Mouse (Mus musculus) forebrain, embryonic 15.5 days (tissue): ENCODE data around the gene Rdh9. TPM values are rescaled to one million over a fixed set of nuclear protein-coding genes. Genes with fewer than 3 reads are reported as not detected.

Source experiments
- ATAC-seq: fragments of 200-750 bp; cut with Nextera tagmentation; replicated peaks from 2 replicates; pipeline ENCODE4 v1.8.0; 2017; ENCODE audit warnings: mild to moderate bottlenecking, moderate TSS enrichment, moderate library complexity
- H3K27ac ChIP-seq: fragments of 300-500 bp; sonication (generic); replicated peaks from 2 replicates; pipeline ENCODE4 v1.5.1; 2015; ENCODE audit warnings: mild to moderate bottlenecking, inconsistent platforms
- H3K27me3 ChIP-seq: fragments of 300-500 bp; sonication (generic); 2 replicates; pipeline ENCODE4 v1.6.1; 2015; ENCODE audit warnings: inconsistent platforms
- H3K36me3 ChIP-seq: fragments of 300-500 bp; sonication (generic); 2 replicates; pipeline ENCODE4 v1.6.1; 2015; ENCODE audit warnings: mild to moderate bottlenecking, inconsistent platforms
- H3K4me1 ChIP-seq: fragments of 300-500 bp; sonication (generic); 2 replicates; pipeline ENCODE4 v1.6.1; 2015; ENCODE audit warnings: inconsistent platforms
- H3K4me2 ChIP-seq: fragments of 300-500 bp; sonication (generic); replicated peaks from 2 replicates; pipeline ENCODE4 v1.6.1; 2015; ENCODE audit warnings: mild to moderate bottlenecking, inconsistent platforms
- H3K4me3 ChIP-seq: fragments of 300-500 bp; sonication (generic); 2 replicates; pipeline ENCODE4 v1.5.1; 2015; ENCODE audit warnings: mild to moderate bottlenecking, inconsistent platforms
- H3K9ac ChIP-seq: fragments of 300-500 bp; sonication (generic); replicated peaks from 2 replicates; pipeline ENCODE4 v1.6.1; 2015; ENCODE audit warnings: mild to moderate bottlenecking, inconsistent platforms
- H3K9me3 ChIP-seq: fragments of 300-500 bp; sonication (generic); 2 replicates; pipeline ENCODE4 v1.6.1; 2016; ENCODE audit warnings: inconsistent platforms
- WGBS: fragments of 180-500 bp; shearing (Covaris S2); methylation state at CpG from one replicate; pipeline ENCODE4 v1.1.7; 2015; ENCODE audit warnings: mixed read lengths; 5-methylcytosine and 5-hydroxymethylcytosine counted together
- polyA plus RNA-seq: library from polyadenylated mRNA; unstranded; fragments of >200 nt; fragmentation: Nextera tagmentation; extraction: Ambion mirVana; gene quantifications from 2 replicates; pipeline ENCODE4 v1.2.1, GENCODE M21; 2015

Rdh9 gene
- polyA plus RNA-seq, 1 experiment from 2014 or later: 0.24 TPM

GRCm38 (mm10) chr10:127739661-127740161 lies 36.5 kb upstream of the Rdh9 start:
- Histone ChIP-seq H3K27me3 (peaks cover 5% of the 10 kb centered on the region; the same call in 1 of the 2 replicates), H3K4me1 (peaks cover 20% of the 10 kb centered on the region), H3K4me2 (peak overlapping the region; percentile 50), H3K9ac (peak overlapping the region; percentile 85), H3K36me3 (peaks cover 31% of the 10 kb centered on the region), H3K27ac (peak overlapping the region; percentile 76), H3K4me3 (peak overlapping the region; percentile 68), H3K9me3 (no peaks in the 10 kb centered on the region)
- peak; percentile 74 for ATAC-seq
- under 1% methylated on average over 54 of the region's 55 CpGs for WGBS

GRCm38 (mm10) chr10:127744661-127745060 lies 31.5 kb upstream of the Rdh9 start:
- ATAC-seq: no peak
- Histone ChIP-seq H3K36me3 (peaks cover 62% of the 10 kb centered on the region), H3K27ac (no peak overlapping the region), H3K4me2 (no peak overlapping the region), H3K9me3 (no peaks in the 10 kb centered on the region), H3K9ac (no peak overlapping the region), H3K27me3 (no peaks in the 10 kb centered on the region), H3K4me3 (no peak overlapping the region), H3K4me1 (peaks cover 12% of the 10 kb centered on the region)
- WGBS: 69% methylated on average over 5 of the region's 5 CpGs

DNA sequence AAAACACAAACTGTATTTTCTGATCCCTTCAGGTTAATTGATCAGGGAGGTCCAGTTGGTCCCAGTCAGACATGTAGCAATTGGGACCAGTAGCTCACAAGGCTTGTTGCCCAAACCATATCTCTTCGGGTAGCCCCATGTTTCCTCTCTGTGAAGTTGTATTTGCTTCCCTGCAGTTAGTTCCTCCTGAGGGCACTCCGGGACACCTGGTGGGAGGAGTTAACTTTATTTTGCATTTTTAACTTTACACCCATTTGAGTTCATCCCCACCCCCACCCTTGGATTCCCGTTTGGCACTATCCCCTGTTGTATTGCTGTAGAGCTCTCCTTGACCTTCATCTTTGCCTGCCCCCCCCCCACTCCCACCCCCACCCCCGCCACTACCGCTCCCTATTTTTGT lies 30.3 kb upstream of the Rdh9 start:
- Histone ChIP-seq H3K9me3 (no peaks in the 10 kb centered on the region), H3K36me3 (peaks cover 62% of the 10 kb centered on the region), H3K4me1 (peaks cover 2% of the 10 kb centered on the region; the same call in 1 of the 2 replicates), H3K4me2 (no peak overlapping the region), H3K27me3 (no peaks in the 10 kb centered on the region), H3K9ac (no peak overlapping the region), H3K4me3 (no peak overlapping the region), H3K27ac (no peak overlapping the region)
- ATAC-seq: no peak
- WGBS: 74% methylated on average over 5 of the region's 5 CpGs

DNA sequence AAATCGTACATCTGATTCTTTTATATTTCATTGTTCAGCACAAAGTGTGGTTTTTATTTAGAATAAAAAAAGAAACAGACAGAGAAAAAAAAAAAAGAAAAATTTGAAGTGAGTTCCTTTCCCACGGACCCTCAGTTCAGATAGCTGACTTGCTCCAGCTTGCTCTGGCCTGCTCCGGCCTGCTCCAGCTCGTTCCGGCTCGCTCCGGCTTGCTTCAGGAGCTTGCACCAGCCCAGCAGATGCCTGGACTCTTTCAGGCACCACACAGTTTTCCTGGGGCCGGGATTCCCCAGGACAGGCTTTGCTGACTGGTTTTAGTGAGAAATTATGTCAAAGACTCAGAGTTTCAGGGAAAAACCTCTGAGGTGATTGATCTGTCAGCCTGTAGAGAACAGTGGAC lies 28.9 kb upstream of the Rdh9 start:
- H3K27ac ChIP-seq: no peak overlapping the region
- H3K4me1 ChIP-seq: no peaks in the 10 kb centered on the region
- no peaks in the 10 kb centered on the region for H3K9me3 ChIP-seq
- H3K4me2 ChIP-seq: no peak overlapping the region
- no peaks in the 10 kb centered on the region for H3K27me3 ChIP-seq
- H3K4me3 ChIP-seq: no peak overlapping the region
- no peak overlapping the region for H3K9ac ChIP-seq
- H3K36me3 ChIP-seq: peaks cover 55% of the 10 kb centered on the region
- 93% methylated on average over 8 of the region's 8 CpGs for WGBS
- ATAC-seq: no peak

GRCm38 (mm10) chr10:127748847-127749612 lies 27.2 kb upstream of the Rdh9 start:
- Histone ChIP-seq H3K36me3 (peaks cover 37% of the 10 kb centered on the region), H3K9ac (no peak overlapping the region), H3K9me3 (no peaks in the 10 kb centered on the region), H3K4me2 (no peak overlapping the region), H3K27ac (no peak overlapping the region), H3K4me3 (no peak overlapping the region), H3K4me1 (no peaks in the 10 kb centered on the region), H3K27me3 (no peaks in the 10 kb centered on the region)
- WGBS: 21% methylated on average over 8 of the region's 8 CpGs
- no peak for ATAC-seq

DNA sequence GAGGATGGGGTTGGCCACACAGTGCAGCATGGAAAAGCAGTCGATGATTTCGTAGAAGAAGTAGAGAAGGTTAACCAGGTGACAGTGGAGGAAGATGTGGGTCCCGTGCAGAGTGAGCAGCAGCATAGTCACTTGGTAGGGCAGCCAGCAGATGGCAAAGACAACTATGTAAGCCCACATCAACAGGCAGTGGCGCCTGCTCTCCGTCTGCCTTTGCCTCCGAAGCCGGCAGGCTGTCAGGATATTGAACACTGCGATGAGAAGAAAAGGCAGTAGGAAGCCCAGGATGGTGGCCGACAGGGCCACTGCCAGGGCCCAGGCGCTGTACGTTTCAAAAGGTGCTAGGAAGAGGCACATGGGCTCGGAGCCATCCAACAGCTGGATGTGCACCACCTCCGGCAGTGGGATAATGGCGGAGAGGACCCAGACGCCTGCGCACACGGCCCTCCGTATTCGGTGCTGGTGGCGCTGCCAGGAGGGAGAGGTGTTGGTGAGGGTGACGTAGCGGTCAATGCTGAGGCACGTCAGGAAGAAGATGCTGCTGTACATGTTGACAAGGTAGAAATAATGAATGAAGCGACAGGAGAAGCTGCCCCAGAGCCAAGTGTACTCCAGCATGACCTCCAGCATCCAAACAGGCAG lies 25.9 kb upstream of the Rdh9 start:
- H3K27me3 ChIP-seq: no peaks in the 10 kb centered on the region
- H3K9ac ChIP-seq: no peak overlapping the region

DNA sequence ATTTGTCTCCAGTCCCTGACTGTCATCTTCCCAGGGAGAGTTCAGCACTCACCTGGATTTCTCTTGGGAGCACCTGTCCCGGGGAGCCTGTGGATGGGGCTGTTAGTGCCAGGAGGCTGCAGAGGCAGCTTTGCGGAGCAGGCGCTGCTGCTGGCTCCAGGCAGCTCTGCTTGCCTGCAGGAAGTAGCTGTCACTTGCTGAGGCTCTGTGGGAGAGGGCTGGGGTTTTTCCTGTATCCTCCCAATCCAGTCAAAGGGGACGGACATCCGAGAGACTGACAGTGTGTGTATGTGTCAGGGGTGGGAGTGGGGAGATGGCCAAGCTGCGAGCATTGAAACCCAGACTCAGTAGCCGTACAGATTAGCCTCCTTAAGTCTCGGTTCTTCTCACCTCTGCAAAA lies 24.6 kb upstream of the Rdh9 start, which contains the start of gene Gpr182:
Gpr182 (minus strand) TSS at position 185 of the 400 bp plus-strand sequence.
- Histone ChIP-seq H3K4me1 (no peaks in the 10 kb centered on the region), H3K4me3 (no peak within 1 kb of the TSS)

More for the DNA sequence above, 25.9 kb upstream of the Rdh9 start:
- peak overlapping the region; percentile 20 for H3K4me3 ChIP-seq
- H3K36me3 ChIP-seq: peaks cover 26% of the 10 kb centered on the region
- 58% methylated on average over 24 of the region's 24 CpGs for WGBS
- H3K4me1 ChIP-seq: no peaks in the 10 kb centered on the region
- H3K27ac ChIP-seq: no peak overlapping the region
- peak overlapping the region; percentile 26 for H3K4me2 ChIP-seq
- H3K9me3 ChIP-seq: no peaks in the 10 kb centered on the region
- ATAC-seq: no peak

GRCm38 (mm10) chr10:127754566-127755166 lies 21.5 kb upstream of the Rdh9 start:
- Histone ChIP-seq H3K4me1 (no peaks in the 10 kb centered on the region), H3K9ac (no peak overlapping the region), H3K4me3 (no peak overlapping the region), H3K4me2 (no peak overlapping the region), H3K36me3 (no peaks in the 10 kb centered on the region), H3K27ac (no peak overlapping the region), H3K27me3 (no peaks in the 10 kb centered on the region), H3K9me3 (no peaks in the 10 kb centered on the region)
- no peak for ATAC-seq
- WGBS: 76% methylated on average over 6 of the region's 6 CpGs

More for the DNA sequence above, 24.6 kb upstream of the Rdh9 start, which contains the start of gene Gpr182:
- Histone ChIP-seq H3K4me2 (no peak within 1 kb of the TSS), H3K9ac (no peak within 1 kb of the TSS), H3K9me3 (no peaks in the 10 kb centered on the region), H3K27ac (no peak within 1 kb of the TSS), H3K36me3 (peaks cover 16% of the 10 kb centered on the region), H3K27me3 (no peaks in the 10 kb centered on the region)
- 80% methylated on average over 8 of the region's 8 CpGs for WGBS
- ATAC-seq: no peak

GRCm38 (mm10) chr10:127755246-127755645 lies 20.9 kb upstream of the Rdh9 start:
- no peak overlapping the region for H3K4me2 ChIP-seq
- no peaks in the 10 kb centered on the region for H3K4me1 ChIP-seq
- 68% methylated on average over 3 of the region's 3 CpGs for WGBS
- H3K27ac ChIP-seq: no peak overlapping the region
- no peak for ATAC-seq
- no peaks in the 10 kb centered on the region for H3K36me3 ChIP-seq
- no peak overlapping the region for H3K4me3 ChIP-seq
- no peaks in the 10 kb centered on the region for H3K9me3 ChIP-seq
- H3K9ac ChIP-seq: no peak overlapping the region
- no peaks in the 10 kb centered on the region for H3K27me3 ChIP-seq

GRCm38 (mm10) chr10:127755770-127756468 lies 20.3 kb upstream of the Rdh9 start:
- H3K4me1 ChIP-seq: no peaks in the 10 kb centered on the region
- H3K27me3 ChIP-seq: no peaks in the 10 kb centered on the region
- ATAC-seq: no peak
- no peak overlapping the region for H3K9ac ChIP-seq
- H3K4me2 ChIP-seq: no peak overlapping the region; the same call in 1 of the 2 replicates
- H3K27ac ChIP-seq: no peak overlapping the region
- H3K9me3 ChIP-seq: no peaks in the 10 kb centered on the region
- 65% methylated on average over 18 of the region's 18 CpGs for WGBS
- no peak overlapping the region for H3K4me3 ChIP-seq
- H3K36me3 ChIP-seq: no peaks in the 10 kb centered on the region

DNA sequence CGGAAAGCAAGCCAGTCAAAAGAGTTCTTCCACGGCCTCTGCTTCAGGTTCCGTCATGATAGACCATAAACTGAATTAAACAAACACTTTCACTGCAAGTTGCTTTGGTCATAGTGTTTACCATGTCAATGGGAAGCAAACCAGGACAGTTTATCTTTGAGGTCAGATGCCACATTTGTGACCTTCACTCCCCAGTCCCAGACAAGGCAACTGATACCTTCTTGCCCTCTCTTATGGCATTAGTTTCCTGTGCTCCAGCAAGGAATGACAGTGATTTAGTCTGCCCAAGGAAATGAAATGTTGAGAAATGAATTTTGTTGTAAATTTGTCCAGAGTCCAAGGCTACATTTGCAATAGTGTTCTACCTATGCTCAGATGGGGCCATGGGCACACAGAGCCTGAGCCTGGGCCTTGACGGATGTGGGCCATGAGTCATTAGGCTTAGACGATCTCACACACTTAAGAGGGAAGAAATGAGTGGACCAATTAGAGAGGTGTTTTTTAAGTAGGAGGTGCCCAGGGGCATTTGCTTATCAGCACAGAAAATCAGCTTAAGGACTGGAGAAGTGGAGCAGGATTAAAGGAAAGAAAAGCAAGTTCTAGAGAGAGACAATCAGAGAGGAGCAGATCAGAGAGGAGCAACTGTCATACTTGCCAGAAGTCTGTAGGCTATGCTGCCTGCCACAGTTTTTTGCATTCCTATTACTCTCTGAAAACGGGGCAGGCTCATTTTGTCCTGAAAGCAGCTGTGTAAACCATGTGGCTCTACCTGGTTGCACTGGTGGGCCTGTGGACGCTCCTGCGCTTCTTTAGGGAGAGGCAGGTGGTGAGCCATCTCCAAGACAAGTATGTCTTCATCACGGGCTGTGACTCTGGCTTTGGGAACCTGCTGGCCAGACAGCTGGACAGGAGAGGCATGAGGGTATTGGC lies 16.7 kb upstream of the Rdh9 start, which contains the start of the genes Rdh1 and Rdh16f1:
Rdh1 (plus strand) TSS at position 541 of the 930 bp plus-strand sequence.
Rdh16f1 (plus strand) TSS at position 607 of the 930 bp plus-strand sequence.
- Histone ChIP-seq H3K9me3 (no peaks in the 10 kb centered on the region), H3K9ac (no peak within 1 kb of the TSS), H3K27me3 (no peaks in the 10 kb centered on the region), H3K27ac (no peak within 1 kb of the TSS), H3K4me1 (no peaks in the 10 kb centered on the region), H3K4me2 (no peak within 1 kb of the TSS), H3K36me3 (no peaks in the 10 kb centered on the region), H3K4me3 (no peak within 1 kb of the TSS)
- ATAC-seq: no peak
- 75% methylated on average over 9 of the region's 9 CpGs for WGBS
